Mouse (Mus musculus) ovary, postnatal 14 days (tissue): ENCODE results near the gene Lamb3.
"Not testable (repeated sequence)": the region's sequence is repeated elsewhere in the genome, so short reads cannot be mapped to it uniquely, and the experiment has no call there.

Experiments used
- DNase-seq: peaks from one replicate; pipeline ENCODE4 v3.0.0; 2022; ENCODE audit warnings: low spot score

The Lamb3 gene

DNA sequence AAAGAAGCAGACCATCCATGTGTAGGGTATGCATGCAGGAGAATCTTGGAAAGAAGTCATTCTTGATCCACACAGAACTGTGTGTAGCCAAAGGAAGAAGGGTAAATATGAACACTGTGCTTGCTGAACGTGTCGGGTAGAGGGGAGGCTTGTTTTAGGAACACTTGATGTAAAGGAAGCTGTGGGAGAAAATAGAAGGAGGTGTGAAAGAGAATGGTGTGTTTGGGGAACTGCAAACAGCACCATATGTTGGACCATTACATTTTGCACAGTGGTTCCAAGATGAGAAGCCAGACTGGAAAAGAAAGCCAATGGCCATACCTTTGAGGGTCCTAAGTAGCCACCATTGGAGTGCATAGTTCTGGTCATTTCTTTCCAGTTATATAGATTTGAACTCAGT is 42.5 kb downstream of the Lamb3 start:
- DNase-seq: no peak

DNA sequence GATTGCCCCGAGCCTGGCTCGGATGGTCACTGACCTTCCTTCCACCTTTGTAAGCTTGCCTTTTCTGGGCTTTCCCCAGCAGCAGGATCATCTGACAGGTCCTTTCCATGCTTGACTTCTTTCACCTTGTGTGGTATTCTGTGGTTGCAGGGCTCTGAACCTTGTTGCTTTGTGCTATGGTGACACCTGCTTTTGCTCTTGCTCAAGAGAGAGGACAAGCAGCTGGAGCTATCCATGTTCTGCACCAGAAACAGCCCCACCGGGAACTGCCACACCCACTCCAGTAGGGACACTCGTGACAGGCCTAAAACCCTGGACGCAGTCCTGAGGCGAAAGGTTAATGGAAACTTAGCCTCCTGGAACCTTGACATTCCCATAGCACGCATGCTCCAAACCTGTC is 43.9 kb downstream of the Lamb3 start:
- DNase-seq: no peak

DNA sequence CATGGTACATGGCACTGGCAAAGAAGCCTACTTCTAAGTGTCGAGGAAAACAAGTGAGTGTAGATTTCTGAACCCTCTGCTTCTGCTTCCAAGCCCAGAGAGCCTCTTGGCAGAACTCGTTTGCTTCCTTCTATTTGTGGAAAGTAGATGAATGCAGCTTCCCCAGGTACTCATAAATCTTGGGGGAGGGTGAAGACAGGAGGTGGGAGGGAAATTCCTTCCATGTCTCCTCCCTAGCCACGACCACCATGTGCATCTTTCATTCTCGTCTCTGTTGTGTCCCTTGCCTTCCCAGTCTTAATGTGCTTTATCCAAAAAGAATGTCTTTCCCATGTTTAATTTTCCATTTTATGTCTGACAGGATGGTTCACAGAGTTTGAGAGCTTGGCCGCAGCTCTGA is 45.1 kb downstream of the Lamb3 start:
- DNase-seq: no peak

DNA sequence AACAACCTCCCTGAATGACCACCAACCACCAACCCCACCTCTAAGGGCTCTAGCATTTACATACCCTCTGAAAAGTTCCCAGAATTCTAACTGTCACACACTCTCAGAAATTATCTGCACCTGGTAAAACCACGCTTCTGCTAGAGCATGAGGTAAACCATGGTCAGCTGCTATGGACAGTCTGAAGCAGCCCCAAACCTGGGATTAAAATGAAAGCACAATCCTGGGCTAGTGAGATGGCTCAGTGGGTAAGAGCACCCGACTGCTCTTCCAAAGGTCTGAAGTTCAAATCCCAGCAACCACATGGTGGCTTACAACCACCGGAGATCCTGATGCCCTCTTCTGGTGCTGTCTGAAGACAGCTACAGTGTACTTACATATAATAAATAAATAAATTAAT is 46.4 kb downstream of the Lamb3 start:
- DNase-seq: not testable (repeated sequence)

DNA sequence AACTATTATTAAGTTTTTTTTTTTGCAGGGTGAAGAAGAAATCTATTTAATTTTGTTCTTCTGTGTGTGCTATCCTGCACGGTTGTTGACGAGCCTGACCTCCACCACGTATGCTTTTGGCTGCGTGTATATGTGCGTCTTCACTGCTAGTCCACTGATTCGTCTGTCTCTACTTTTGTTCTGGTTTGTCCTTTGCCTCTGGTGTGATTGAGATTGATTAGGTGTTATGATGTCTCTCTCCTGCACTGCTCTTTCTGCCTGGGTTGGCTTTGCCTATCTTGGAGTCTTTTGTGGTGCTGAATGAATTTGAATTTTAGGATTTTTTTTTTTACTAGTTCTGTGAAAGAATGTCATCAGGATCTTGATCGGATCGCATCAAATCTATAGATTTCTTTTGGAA is 47.5 kb downstream of the Lamb3 start:
- no peak for DNase-seq

DNA sequence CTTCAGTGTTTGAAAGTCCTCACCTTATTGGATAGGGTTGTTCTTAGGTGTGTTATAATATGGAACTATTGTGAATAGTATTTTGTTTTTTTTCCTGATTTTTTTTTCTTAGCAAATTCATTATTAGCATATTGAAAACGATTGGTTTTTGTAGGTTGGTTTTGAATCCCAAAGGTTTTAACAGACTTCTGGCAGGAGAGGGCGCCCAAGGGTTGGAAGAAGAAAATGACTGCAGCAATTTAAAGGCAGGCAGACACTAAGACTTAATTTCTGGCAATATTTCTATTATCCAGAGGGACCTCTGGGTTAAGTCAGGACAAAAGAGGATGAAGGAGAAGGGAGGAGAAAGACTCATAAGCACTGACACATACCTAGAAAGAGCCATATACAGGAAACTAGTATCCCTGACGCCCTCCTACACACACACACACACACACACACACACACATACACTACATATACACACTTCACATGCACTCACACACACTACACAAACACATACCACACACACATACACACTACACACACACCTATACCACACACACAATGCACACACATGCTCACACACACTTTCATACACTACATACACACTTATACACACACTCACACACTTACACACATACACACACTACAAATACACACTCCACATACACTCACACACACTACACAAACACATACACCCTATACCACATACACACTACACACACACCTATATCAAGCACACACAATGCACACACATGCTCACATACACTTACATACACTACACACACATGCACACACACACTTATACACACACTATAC is 48.2 kb downstream of the Lamb3 start:
- peak; percentile 68 for DNase-seq

DNA sequence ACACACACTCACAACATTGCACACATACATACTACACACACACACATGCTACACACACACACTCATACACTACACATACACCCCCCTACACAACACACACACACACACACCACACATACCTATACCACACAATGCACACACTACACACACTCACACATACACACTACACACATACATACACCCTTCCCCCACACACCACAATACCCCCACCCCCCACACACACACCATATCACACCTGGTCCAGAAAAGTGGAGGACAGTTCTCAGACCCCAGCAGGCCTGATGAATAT is 48.7 kb downstream of the Lamb3 start:
- DNase-seq: no peak

DNA sequence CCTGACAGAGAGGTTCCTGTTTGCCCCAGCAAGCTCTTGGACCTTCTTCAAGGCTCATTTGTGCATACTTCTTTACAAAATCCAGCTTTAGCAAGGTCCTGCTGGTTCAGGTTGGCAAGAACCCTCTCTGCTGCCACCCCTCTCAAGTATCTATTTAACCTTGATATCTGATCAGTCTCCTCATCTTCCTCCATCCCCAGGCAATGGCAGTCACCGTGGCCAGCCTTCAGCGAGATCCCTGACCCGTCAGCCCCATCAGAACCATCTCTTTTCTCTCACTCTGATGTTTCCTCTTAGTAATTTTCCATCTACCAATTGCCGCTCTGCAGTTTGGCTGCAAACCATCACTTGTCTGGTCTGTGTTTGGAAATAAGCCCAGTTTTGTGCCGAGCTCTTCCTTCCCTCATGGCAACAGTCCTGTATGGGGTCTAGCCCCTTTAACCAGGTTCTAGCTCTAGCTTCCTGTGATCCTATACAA is 49.2 kb downstream of the Lamb3 start:
- no peak for DNase-seq

DNA sequence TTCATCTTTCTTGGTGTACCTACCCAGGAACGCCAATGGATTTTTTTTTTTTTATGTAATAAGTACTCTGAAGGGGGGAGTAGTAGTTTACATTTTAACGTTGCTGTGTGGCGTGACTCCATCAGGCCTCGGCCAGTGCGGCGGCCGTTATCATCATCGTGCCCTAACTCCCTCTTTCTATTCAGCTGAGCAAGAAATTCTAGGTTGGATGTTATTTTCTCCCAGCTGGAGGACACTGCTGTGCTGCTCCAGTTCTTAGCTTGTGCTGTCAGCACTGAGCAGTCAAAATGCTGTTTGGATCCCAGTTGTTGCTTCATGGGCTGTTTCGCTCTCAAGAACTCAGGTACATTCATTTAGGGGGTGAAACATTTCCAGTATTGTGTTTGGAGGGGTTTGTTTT is 52.1 kb downstream of the Lamb3 start:
- no peak for DNase-seq

DNA sequence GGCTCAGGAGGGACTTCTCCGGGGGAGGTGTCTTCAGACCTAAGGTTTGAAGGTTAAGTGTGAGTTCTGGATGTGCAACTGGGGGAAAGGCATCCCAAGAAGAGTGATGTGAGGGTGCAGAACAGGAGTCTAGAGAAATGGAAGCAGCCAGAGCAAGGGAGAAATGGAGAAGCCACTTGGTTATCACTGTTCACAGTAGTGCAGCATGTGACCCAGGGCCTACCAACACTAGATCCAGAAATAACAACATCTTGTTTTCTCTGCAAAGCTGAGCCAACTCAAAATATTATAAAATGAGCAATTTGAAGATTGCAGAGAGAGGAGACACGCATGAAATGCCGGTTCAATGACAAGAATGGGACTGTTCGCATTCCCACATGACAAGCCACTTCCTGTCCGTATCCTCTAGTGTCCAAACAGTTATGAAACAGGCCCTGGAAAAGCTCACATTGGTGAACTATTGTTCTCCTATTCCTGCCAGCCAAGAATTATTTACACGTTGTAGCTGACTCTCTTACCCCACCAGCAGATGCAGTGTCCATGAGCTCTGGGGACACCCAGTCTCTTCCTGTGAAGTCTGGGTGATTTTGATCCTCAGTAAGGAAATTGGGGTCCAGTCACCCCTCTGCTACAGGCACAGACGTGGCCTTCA is 54.5 kb downstream of the Lamb3 start:
- DNase-seq: no peak

DNA sequence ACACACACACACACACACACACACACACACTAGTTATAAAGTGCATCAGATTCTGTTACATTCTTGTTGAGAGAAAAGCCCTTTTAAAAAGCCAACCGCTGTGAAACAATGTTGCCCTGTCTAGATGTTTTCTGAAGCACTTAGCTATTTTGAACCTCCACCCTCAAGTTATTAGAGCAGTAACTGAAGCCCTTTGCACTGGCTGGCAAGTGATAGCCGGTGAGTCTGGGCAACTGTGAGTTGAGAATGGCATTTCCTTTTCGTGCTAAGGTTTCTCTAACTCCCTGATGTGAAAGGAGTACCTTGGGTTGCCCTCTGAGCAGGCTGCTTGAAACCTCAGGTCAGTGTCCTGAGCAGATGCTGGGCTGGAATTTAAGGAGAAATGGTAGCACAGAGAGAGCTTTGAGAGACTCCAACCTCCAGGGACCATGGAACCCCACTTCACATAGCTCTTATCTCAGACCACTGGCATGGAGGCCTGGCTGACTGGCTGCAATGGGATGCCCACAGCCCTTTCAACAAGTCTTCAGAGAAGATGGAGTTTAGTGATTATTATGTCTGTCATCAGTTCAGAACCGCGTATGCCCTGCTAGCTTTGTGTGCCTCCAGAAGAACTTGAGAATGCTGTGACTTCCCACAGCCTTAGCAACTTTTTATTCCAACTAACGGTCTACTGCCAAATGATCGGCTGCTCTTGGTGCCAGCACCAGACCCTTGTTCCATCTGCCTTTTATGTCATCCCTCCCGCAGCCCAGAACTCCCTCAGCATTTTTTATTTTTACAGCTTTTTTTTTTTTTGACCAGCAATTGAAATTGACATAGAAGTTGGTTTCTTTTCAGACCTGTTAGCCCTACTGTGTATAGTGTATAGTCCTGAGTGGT is 55.8 kb downstream of the Lamb3 start:
- DNase-seq: no peak

DNA sequence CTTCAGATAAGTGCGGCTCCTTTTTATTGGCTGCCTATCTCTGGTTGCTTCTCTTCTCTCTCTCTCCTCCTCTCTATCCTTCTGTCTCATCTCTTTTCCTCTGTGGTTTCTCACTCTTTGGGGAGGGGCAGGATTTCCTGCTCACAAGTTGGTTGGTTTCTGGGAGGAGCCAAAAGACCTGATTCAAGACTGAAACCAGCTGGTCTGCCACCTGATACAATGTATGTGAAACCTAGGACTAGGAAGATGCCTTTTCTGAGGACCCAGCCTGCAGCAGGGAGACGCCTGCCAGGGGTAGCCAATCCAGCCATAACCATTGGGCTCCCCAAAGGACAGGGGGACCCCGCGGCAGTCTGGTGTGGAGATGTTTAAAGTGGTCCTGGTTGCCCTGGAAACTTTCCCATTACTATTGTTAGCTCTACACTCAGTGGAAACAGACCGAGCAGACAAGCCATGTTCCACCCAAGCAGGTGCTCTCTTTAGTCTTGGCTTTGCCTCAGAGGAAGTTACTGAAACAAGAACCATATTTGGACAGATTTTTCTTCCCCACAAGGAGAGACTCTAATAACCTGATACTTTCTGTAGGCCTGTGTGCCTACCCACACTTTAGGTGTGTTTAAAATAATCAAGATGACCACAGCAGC is 56.6 kb downstream of the Lamb3 start, which contains the start of gene Hsd11b1:
Gene Hsd11b1 (minus strand): TSS at position 121 of the 644 bp plus-strand sequence.
- DNase-seq: no peak

DNA sequence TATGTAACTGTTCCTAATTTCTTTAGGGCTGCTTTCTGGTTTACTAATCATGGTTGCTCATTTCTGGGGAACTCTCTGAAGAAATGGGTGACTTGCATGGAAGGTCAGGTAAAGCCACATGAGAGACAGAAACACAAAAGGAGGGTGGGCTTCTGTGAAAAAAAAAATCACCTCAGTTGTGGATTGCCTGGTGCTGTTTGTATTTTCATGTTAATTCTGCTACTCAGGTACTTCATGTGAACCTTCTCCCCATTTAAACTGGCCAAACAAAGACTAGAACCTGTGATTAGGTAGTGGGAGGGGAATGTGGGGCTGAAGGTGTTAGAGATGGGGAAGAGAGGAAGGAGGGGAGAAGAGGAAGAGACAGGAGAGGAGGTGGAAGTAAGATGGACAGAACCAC is 58.2 kb downstream of the Lamb3 start:
- DNase-seq: no peak

DNA sequence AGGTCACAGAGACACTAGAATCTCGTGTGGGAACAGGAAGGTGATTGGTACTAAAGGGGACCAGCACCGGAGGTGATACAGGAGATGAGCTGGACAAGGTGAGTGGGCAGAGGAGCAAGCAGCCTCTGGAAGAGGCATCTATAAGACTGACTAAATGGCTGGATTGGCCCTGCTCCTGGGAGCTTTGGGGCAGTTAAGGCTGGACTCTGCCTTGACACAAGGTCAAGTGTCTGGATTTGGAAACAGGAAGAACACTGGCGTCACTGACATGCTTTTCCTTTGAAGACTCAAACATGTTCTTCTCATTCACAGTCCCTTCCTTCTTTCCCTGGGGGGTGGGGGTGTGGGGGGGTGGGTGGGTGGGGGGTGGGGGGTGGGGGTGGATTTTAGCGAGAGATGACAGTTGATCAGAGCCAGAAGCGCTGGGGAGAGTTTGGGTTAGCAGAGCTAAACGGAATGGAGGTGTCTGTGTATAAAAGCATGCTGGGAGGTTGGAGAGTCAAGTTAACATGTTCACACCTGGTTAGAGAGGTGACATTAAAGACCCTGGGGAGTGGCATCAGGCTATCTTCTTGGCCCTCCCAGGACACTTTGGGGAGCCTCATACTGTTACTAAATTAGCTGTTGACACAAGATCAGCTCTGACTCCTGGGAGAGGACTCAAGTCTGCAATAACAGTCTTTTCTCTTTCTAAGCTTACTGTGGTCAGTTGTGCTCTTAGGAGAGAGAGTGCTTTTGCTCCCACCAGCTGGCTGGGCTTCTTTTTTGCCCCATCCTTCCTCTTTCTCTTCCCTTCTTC is 63.7 kb downstream of the Lamb3 start:
- no peak for DNase-seq

DNA sequence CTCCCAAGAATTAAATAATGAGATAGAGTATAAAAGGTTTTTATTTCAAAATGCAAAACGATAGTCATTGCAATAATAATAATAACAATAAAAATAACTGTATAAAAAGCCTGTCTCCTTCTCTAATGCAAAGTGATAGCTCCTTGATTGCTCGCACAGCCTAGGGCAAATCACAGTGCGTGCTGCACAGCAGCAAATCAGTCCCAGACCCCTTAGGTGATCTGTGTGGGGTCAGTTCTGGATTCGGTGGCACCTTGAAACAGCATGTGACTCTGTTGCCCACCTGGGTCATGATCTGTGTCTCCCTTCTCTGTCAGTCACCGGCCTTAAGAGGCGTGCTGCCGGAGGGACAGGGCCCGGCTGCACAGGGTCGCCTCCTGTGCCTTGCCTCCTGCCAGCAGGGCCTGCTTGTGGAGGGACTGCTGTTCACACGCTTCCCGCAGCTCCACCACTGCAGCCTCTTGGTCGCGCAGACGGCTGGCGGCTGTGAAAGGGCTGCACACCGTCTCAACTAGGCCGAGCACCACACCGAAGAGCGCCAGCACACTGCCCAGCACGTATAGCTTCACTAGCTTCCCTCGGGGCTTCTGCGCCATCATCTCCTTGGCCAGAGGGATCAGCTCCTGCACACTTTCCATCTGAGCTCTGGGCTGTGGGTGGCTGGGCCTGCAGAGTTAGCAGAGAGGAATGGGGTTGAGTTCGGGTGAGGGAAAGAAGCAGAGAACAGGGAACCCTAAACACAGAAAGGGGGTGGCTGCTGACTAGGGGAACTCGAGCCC is 64.8 kb downstream of the Lamb3 start:
- no peak for DNase-seq

DNA sequence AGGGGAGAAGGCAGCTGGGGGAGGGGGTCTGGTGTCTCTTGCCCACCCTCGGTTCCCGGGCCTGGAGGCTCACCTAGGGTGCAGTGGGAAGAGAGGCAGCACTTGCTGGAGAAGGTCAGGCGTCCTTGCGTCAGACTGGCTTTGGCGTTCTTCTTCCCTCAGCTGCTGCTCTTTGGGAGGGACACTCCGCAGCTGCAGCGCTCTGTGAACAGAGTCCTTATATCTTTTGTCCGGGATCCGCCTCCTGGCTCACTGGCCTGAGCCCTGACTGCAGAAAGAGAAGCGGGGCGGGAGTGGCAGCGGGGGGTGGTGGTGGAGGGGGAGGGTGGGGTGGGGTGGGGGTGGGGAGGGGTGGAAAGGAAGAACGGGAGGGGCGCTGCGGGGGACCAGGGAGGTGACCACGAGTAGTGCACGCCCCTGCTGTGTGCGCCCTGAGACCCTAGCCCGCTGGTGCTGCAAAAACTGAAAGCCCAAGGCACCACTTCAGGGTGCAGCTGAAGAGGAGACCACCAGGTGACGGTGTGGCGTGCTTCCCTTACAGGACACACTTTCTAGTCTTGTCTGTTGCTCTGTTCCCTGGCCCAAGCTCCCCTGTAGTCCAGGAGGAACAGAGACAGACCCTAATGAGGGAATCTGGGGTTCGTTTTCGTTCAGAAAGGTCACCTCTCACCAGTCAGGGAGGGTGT is 65.6 kb downstream of the Lamb3 start, which contains the start of gene G0s2:
Gene G0s2 (minus strand): TSS at position 302 of the 686 bp plus-strand sequence.
- peak; percentile 59 for DNase-seq

DNA sequence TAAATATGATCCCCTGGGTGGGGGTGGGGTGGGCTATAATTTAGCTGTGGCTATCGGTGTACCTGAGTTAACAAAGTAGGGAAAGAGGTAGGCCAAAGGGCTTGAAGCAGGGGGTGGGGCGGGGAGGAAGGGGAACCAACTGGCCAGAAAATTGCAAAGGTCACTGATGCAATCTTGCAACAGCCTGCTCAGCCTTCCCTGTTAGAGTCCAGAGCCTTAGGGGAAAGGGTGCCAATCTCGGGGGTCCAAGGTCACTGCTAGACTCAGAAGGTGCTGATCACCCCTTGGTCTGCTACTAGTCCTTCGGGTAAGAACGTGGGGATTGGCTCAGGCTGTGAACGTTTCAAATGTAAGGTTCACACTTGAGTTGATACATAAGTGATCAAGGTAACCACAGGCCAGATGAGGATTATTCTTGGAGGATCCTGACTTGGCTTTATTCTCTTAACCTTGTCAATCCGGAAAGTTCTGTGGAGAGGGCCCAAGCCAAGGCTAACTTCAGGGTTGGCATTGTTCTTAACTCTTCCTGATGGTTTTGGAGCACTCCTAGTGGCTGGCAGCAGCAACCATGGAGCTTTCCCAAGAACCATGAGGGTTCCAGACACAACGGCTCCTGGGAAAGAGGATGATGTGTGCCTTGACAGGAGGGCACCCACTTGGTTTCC is 67.0 kb downstream of the Lamb3 start:
- no peak for DNase-seq

DNA sequence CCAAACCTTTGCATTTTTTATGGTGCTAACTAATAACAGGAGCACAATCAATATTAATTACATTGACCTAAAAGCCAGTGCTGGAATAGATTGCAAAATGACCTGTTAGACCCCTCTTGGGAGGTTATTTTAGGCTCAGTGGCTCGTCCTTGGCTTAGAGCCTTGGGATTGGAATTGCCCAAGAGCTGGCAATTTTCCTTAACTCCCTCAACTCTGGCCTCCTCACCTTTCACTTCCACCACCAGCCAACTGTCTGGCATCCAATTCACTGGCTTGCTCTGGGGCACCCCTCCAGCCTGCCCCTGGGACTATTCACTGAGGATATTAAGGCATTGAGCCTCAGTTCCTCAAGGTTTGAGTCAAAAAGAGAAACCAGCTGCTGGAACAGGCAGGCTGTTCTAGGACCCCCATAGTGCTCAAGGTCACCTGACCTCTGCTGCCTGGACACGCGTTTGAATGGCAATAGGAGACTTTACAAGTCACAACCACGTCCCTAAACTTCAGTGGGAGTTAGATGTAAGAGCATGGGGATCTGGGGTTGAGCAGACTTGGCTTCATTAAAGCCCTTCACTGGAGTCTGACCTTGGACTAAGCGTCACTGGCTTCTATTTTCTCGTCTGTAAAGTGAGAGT is 71.0 kb downstream of the Lamb3 start:
- DNase-seq: peak; percentile 36

DNA sequence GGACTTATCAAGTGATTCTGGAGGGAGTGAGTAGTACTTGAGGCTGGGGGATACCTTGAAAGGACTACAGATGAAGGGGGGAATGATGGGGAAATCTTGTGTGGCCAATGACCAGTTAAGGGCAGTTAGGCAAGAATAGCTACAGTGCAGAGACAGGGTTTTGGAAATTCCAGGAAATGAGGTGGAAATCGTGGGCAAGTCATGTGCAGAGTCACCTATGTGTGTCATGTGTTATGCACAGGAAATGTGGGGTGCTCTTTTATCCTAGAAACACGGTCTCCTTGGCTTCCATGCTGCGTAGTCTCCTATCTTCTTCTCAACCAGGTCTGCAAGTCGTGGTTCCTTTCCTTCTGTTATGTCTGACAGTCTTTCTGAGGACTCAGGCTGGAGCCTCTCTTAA is 72.0 kb downstream of the Lamb3 start:
- no peak for DNase-seq
